Mouse (Mus musculus): ENCODE measurements around the gene Ptpre. TPM values are rescaled to one million over a fixed set of nuclear protein-coding genes. Genes with fewer than 3 reads are reported as not detected.
"Not testable (repeated sequence)": the region's sequence is repeated elsewhere in the genome, so short reads cannot be mapped to it uniquely, and the experiment has no call there.

Ptpre gene
- 2.3 and 2.5 TPM in 2 replicates for polyA plus RNA-seq (2014; fragmentation: Nextera tagmentation; extraction: Ambion mirVana)

DNA sequence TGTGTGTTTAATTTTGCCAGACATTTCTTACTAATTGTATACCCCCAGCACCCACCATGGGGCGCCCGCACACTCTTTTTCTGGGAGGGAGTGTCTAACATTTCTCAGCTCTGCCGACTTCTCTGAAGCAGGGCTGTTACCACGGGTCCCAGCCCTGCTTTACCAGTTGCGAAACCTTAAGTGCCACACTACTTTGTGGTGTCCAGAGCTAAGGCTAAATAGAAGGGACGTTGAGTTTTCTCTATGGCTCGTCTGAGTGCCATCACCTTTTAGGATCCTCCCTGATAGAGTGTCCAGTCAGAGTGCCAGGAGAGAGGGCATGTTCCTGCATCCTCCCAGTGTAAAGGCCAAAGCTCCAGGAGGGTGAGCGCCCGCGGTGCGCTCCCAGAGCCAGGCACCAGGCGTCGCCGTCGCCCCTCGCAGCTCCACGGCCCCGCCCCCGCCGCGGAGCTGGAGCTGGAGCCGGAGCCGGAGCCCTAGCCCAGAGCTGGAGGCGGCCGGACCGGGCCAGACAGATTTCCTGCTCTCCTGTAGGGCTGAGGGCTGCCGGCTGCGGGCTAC is at the start of gene Ptpre:
Gene Ptpre (plus strand): TSS at position 141 of the 561 bp plus-strand sequence.
- H3K27me3 ChIP-seq (ENCODE audit: insufficient read depth, low read length), result peaks cover 12% of the 10 kb centered on the region
- peak; percentile 48 for TF ChIP-seq CTCF (IDR thresholded peaks at IDR 0.05; ENCODE audit: low read depth)
- peak; percentile 97 for ATAC-seq (ENCODE audit: insufficient read depth)

DNA sequence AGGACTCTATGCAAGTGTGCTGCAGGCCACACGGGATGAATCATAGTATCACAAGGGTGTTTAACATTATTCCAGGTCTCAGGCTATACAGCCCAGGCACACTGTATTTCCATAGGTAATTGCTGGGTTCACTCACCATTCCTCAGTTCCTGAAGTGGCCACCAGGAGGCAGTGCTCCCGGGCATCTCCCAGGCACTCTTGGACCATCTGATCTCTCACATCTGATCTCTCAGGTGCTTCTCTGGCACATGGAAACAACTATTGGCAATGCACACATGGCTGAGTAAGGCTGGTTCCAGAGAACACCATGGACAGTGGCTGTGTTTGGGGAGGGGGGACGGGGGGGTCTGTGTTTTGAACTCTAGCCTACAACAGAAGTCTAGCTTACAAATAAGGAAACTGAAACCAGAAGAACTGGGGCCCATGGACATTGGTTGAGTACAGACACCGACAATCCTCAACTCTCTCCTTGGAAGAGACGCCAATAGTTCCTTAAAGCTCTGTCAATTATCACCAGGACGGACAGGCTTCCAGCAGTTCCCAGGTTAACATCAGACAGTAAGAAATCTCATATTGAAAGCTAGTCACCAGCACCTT is 49.0 kb upstream of the Ptpre start:
- Histone ChIP-seq H3K4me1 (ENCODE audit: insufficient read depth) (no peaks in the 10 kb centered on the region), H3K36me3 (ENCODE audit: insufficient read depth) (no peaks in the 10 kb centered on the region), H3K9ac (no peak overlapping the region), H3K9me3 (ENCODE audit: low read depth, low read length) (no peaks in the 10 kb centered on the region), H3K27me3 (ENCODE audit: insufficient read depth, low read length) (no peaks in the 10 kb centered on the region), H3K4me2 (no peak overlapping the region), H3K4me3 (ENCODE audit: low read depth, low read length) (no peak overlapping the region), H3K27ac (ENCODE audit: low read depth) (no peak overlapping the region)
- peak; percentile 70 for TF ChIP-seq CTCF (IDR thresholded peaks at IDR 0.05; ENCODE audit: low read depth)
- WGBS, result 57% methylated on average over 6 of the region's 6 CpGs
- DNase-seq (no peak), ATAC-seq (ENCODE audit: insufficient read depth) (no peak)

More for the DNA sequence above, at the start of gene Ptpre:
- DNase-seq, result peak; percentile 92
- Histone ChIP-seq H3K9ac (peak within 1 kb of the TSS; percentile 56), H3K4me1 (ENCODE audit: insufficient read depth) (no peaks in the 10 kb centered on the region), H3K4me2 (peak within 1 kb of the TSS; percentile 98), H3K9me3 (ENCODE audit: low read depth, low read length) (no peaks in the 10 kb centered on the region), H3K36me3 (ENCODE audit: insufficient read depth) (no peaks in the 10 kb centered on the region), H3K27ac (ENCODE audit: low read depth) (no peak within 1 kb of the TSS), H3K4me3 (ENCODE audit: low read depth, low read length) (peak within 1 kb of the TSS; percentile 56)
- WGBS, result 3% methylated on average over 28 of the region's 28 CpGs

DNA sequence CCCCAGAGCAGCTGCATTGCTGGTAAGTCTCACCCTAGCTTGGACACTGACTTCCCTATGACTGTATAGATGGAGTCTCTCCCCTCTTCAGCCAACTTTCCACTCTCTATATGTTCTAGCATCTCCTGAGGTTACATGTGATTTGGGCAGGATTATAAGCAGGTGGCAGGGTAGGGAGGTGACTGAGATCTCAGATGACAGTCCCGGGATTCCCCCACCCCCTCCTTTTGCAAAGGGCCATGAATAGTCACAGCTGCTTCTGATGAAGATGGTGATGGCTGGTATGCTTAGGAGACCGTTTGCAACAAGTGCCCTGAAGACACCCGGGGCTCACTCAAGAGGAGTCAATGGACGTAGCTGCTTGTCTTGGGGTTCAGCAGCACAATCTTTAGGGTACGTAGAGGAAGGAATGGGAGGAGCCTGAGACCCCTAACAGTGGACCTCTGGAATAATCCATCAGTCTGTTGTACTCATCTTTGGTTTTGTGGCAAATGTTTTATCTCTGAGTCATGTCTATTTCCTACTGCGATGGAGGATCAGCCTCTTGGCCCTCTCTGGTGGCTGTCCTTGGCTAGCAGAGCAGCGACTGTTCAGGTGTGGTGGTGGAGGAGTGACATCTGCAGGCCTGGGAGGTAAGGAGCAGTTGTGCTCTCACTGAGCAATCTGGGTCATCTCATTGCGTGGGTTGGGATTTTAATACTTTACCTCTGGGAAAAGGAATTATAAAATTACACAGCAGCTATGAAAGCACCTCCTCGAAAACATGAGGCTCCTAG is 47.4 kb upstream of the Ptpre start:
- Histone ChIP-seq H3K27ac (ENCODE audit: low read depth) (no peak overlapping the region), H3K4me1 (ENCODE audit: insufficient read depth) (no peaks in the 10 kb centered on the region), H3K27me3 (ENCODE audit: insufficient read depth, low read length) (no peaks in the 10 kb centered on the region), H3K4me2 (no peak overlapping the region), H3K9ac (no peak overlapping the region), H3K9me3 (ENCODE audit: low read depth, low read length) (no peaks in the 10 kb centered on the region), H3K4me3 (ENCODE audit: low read depth, low read length) (no peak overlapping the region), H3K36me3 (ENCODE audit: insufficient read depth) (no peaks in the 10 kb centered on the region)
- 70% methylated on average over 9 of the region's 9 CpGs for WGBS
- ATAC-seq (ENCODE audit: insufficient read depth), result no peak
- no peak for DNase-seq
- no peak for TF ChIP-seq CTCF (IDR thresholded peaks at IDR 0.05; ENCODE audit: low read depth)

DNA sequence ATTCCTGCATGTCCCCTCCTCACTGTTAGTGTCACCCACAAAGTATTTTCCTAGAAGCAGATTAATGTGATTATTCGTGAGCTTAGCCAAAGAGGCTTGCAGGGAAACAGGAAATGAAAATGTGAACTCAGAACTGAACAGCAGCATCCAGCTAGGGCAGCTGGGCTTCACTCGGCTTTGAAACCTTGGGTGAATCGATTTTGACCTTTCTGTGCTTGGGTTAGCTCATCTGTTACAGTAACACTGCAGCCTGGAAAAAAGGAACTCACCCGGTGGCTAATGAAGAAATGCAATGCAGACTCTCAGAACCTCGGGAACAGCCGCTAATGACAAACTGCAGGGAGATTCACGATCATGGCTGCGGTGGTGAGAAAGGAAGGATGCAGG is 46.8 kb upstream of the Ptpre start:
- no peaks in the 10 kb centered on the region for H3K9me3 ChIP-seq (ENCODE audit: low read depth, low read length)
- H3K9ac ChIP-seq, result no peak overlapping the region
- DNase-seq, result no peak
- no peaks in the 10 kb centered on the region for H3K36me3 ChIP-seq (ENCODE audit: insufficient read depth)
- H3K27me3 ChIP-seq (ENCODE audit: insufficient read depth, low read length), result no peaks in the 10 kb centered on the region
- WGBS, result 40% methylated on average over 8 of the region's 8 CpGs
- ATAC-seq (ENCODE audit: insufficient read depth), result no peak
- no peak overlapping the region for H3K27ac ChIP-seq (ENCODE audit: low read depth)
- TF ChIP-seq CTCF (IDR thresholded peaks at IDR 0.05; ENCODE audit: low read depth), result no peak
- no peak overlapping the region for H3K4me2 ChIP-seq
- no peaks in the 10 kb centered on the region for H3K4me1 ChIP-seq (ENCODE audit: insufficient read depth)
- H3K4me3 ChIP-seq (ENCODE audit: low read depth, low read length), result no peak overlapping the region

DNA sequence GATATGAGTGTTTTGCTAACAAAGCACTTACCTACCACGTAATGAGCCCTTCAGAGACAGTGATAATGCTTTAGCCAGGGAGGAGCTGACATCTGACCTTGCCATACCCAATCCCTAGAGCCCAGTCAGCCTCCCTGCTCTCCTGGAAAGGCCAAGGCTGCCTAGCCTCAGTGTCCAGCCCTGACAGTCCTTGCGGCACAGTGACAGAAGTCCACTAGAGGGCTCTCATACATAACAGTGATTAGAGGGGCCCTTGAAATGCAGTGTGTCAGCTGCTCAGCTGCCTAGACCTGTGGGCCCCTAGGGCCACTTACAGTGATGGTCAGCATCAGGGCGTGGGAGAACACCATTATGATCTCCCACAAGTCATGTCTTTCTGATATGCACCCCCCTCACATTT is 42.0 kb upstream of the Ptpre start:
- ATAC-seq (ENCODE audit: insufficient read depth) (no peak), DNase-seq (peak; percentile 21)
- no peaks in the 10 kb centered on the region for H3K4me1 ChIP-seq (ENCODE audit: insufficient read depth)
- no peak overlapping the region for H3K9ac ChIP-seq
- H3K27ac ChIP-seq (ENCODE audit: low read depth), result no peak overlapping the region
- no peaks in the 10 kb centered on the region for H3K9me3 ChIP-seq (ENCODE audit: low read depth, low read length)
- peak; percentile 58 for TF ChIP-seq CTCF (IDR thresholded peaks at IDR 0.05; ENCODE audit: low read depth)
- 35% methylated on average over 3 of the region's 3 CpGs for WGBS
- no peak overlapping the region for H3K4me2 ChIP-seq
- no peaks in the 10 kb centered on the region for H3K36me3 ChIP-seq (ENCODE audit: insufficient read depth)
- H3K4me3 ChIP-seq (ENCODE audit: low read depth, low read length), result no peak overlapping the region
- no peaks in the 10 kb centered on the region for H3K27me3 ChIP-seq (ENCODE audit: insufficient read depth, low read length)

DNA sequence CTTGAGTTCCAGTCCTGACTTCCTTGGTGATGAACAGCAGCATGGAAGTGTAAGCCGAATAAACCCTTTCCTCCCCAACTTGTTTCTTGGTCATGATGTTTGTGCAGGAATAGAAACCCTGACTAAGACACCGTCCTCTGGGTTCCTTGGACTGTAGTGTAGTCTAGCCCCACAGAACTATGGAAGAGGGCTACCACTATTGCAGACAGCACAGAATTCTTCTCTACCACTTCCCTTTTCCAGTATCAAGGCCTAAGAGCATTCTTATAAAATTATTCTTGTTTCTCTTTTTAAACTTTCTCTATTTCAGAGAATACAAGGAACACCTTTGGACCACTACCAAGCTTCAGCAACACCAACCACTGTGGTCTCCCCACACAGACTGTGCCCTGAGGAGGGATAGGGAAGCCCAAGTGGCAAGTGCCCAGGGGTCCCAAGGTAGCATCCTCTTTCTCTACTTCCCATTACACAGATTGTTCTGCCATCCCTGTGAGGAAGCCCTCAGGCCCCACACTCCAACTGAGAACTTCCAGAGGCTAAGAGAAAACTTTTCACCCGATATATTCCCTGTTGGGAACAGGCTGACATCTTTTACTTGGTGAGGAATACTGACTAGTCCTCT is 38.6 kb upstream of the Ptpre start:
- TF ChIP-seq CTCF (IDR thresholded peaks at IDR 0.05; ENCODE audit: low read depth), result no peak

DNA sequence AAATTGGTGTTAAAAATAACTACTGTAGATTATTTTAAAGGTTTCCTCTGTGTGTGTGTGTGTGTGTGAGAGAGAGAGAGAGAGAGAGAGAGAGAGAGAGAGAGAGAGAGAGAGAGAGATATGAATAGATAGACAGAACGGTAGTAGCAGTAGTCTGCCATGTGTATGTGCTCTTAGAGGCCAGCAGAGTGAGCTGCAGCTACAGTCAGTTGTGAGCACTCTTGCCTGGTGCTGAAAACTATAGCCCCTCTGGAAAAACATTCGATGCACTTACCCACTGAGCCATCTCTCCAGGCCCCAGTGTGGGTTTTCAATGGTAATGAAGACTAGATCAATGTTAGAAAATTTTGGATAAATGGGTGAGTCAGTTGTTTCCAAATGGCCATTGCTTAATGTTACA is 37.9 kb upstream of the Ptpre start:
- H3K4me3 ChIP-seq (ENCODE audit: low read depth, low read length), result no peak overlapping the region
- no peak overlapping the region for H3K4me2 ChIP-seq
- ATAC-seq (ENCODE audit: insufficient read depth) (no peak), DNase-seq (no peak)
- no peaks in the 10 kb centered on the region for H3K36me3 ChIP-seq (ENCODE audit: insufficient read depth)
- WGBS, result 44% methylated on average over 2 of the region's 2 CpGs
- no peaks in the 10 kb centered on the region for H3K9me3 ChIP-seq (ENCODE audit: low read depth, low read length)
- H3K9ac ChIP-seq, result no peak overlapping the region
- no peak overlapping the region for H3K27ac ChIP-seq (ENCODE audit: low read depth)
- H3K4me1 ChIP-seq (ENCODE audit: insufficient read depth), result no peaks in the 10 kb centered on the region
- H3K27me3 ChIP-seq (ENCODE audit: insufficient read depth, low read length), result no peaks in the 10 kb centered on the region
- TF ChIP-seq CTCF (IDR thresholded peaks at IDR 0.05; ENCODE audit: low read depth), result peak; percentile 30

More for the DNA sequence above, 38.6 kb upstream of the Ptpre start:
- H3K27me3 ChIP-seq (ENCODE audit: insufficient read depth, low read length), result no peaks in the 10 kb centered on the region
- H3K4me2 ChIP-seq, result no peak overlapping the region
- H3K9me3 ChIP-seq (ENCODE audit: low read depth, low read length), result no peaks in the 10 kb centered on the region
- H3K9ac ChIP-seq, result no peak overlapping the region
- no peak overlapping the region for H3K27ac ChIP-seq (ENCODE audit: low read depth)
- DNase-seq, result no peak
- no peak overlapping the region for H3K4me3 ChIP-seq (ENCODE audit: low read depth, low read length)
- H3K4me1 ChIP-seq (ENCODE audit: insufficient read depth), result no peaks in the 10 kb centered on the region
- WGBS, result 66% methylated on average over 2 of the region's 3 CpGs
- no peak for ATAC-seq (ENCODE audit: insufficient read depth)
- H3K36me3 ChIP-seq (ENCODE audit: insufficient read depth), result no peaks in the 10 kb centered on the region

DNA sequence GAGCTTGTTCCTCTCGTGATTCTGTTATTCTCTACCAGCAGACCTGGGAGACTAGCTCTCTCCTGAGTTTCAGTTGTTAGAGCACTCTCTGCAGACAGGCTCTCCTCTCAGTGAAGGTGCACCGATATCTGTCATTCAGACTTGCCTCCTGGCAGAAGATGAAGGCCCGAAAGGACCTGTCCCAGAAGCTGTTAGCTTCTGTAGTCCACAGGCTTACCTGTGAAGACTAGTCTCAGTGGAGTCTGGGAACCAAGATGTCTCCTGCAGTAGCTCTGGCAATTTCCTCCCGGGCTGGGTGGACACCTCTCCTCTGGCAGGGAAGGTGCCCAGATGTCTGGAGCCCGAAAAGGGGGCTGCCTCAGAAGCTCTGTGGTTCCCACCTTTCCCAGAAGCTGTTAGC is 30.8 kb upstream of the Ptpre start:
- ATAC-seq (ENCODE audit: insufficient read depth), result not testable (repeated sequence)

More for the DNA sequence above, 30.8 kb upstream of the Ptpre start:
- not testable (repeated sequence) for H3K4me3 ChIP-seq (ENCODE audit: low read depth, low read length); H3K4me2 ChIP-seq; H3K9ac ChIP-seq; H3K27me3 ChIP-seq (ENCODE audit: insufficient read depth, low read length); H3K27ac ChIP-seq (ENCODE audit: low read depth); H3K9me3 ChIP-seq (ENCODE audit: low read depth, low read length); H3K4me1 ChIP-seq (ENCODE audit: insufficient read depth); H3K36me3 ChIP-seq (ENCODE audit: insufficient read depth); DNase-seq
- WGBS, result 85% methylated on average over 5 of the region's 5 CpGs

Data from lung, embryonic 14.5 days (tissue).